15 mouse cellular contexts compared by ENCODE assay signal in the genomic region with DNA sequence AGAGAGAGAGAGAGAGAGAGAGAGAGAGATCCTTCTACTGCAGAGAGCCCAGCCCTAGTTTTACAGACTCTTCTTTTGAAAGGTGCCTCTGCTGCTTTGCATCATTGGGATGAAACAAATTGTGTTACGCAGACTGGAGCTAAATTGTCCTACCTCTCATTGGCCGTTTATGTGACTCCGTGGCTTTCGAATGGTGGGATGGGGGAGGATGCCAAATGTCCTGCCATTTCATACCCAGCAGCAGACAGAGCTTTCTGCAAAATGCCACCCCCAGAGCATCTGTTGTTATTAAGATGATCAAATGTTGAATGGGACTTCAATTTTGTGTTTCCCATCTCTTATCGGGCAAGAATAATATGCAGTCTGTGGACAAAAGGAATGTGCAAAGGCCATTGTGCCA.
"Had no signal": no experiment of that assay in that cellular context is flagged by ENCODE, and none has a peak within 500 bp of the region (broad histone marks: within the 10 kb centered on the region; RNA-seq: fewer than 3 reads in every experiment).

No protein-coding gene starts in this region.

- DNase-seq: kidney, adult 11 months; kidney, adult 8-10 months; kidney, postnatal 14 days; kidney, postnatal 4 days; liver, embryonic 13.5 days; lung, adult 2 months; lung, postnatal 14 days; lung, postnatal 4 days; midbrain, embryonic 14.5 days; thymus, adult 2 months; thymus, postnatal 14 days; thymus, postnatal 4 days had no signal

- H3K27ac ChIP-seq: intestine, embryonic 15.5 days; left cerebral cortex, adult 2 months; liver, embryonic 13.5 days; stomach, postnatal 0 days had no signal

- H3K4me3 ChIP-seq: intestine, embryonic 15.5 days; left cerebral cortex, adult 2 months; liver, embryonic 13.5 days had no signal
